Comparison of ENCODE assay signal across 17 mouse cellular contexts in genomic region chr16:91763975-91764374, GRCm38 (mm10). TPM values are rescaled to one million over a fixed set of nuclear protein-coding genes. Genes with fewer than 3 reads are reported as not detected.
DNase-seq lines count a peak whose midpoint lies in the region; ATAC-seq and TF ChIP-seq lines count a peak whose summit lies in the region.
"Had no signal": no experiment of that assay in that cellular context is flagged by ENCODE, and none has a peak within 500 bp of the region (broad histone marks: within the 10 kb centered on the region; RNA-seq: fewer than 3 reads in every experiment).

No protein-coding gene starts in this region.

- no peak for TF ChIP-seq EP300 in liver, postnatal 0 days (IDR thresholded peaks at IDR 0.05; ENCODE audit: low read depth)

- H3K27ac ChIP-seq in forebrain, embryonic 15.5 days (replicated peaks) = 0 out of 2 replicates have a peak overlapping the region, but pooled peaks have one; percentile 8
- H3K27ac ChIP-seq in forebrain, embryonic 14.5 days (ENCODE audit: low read depth, low read length) = no peak overlapping the region
- H3K27ac ChIP-seq in limb, embryonic 10.5 days = peak overlapping the region; percentile 50; the same call in 1 of the 2 replicates
- H3K27ac ChIP-seq in stomach, embryonic 16.5 days (ENCODE audit: low read length) = peak overlapping the region; percentile 6; the same call in 1 of the 2 replicates
- no peak overlapping the region for H3K27ac ChIP-seq in liver, postnatal 0 days (ENCODE audit: low read depth)
- H3K27ac ChIP-seq: embryonic facial prominence, embryonic 13.5 days; hindbrain, embryonic 15.5 days; limb, embryonic 15.5 days had no signal

- no peak for DNase-seq in forebrain, embryonic 14.5 days (ENCODE audit: low spot score)
- peak; percentile 18 to 43 for DNase-seq in lung, adult 18-20 months
- DNase-seq in lung, postnatal 4 days = no peak
- DNase-seq in limb, embryonic 10.5 days (ENCODE audit: low spot score) = no peak
- DNase-seq in right cerebral cortex, postnatal 36 days (ENCODE audit: low spot score in 2 of 2) = no peak
- no peak for DNase-seq in liver, postnatal 0 days
- DNase-seq: cerebellum, adult 11 months; kidney, adult 8-10 months; lung, embryonic 14.5 days had no signal

- H3K4me3 ChIP-seq in forebrain, embryonic 15.5 days = no peak overlapping the region
- H3K4me3 ChIP-seq in forebrain, embryonic 14.5 days (ENCODE audit: low read depth, low read length) = no peak overlapping the region
- no peak overlapping the region for H3K4me3 ChIP-seq in limb, embryonic 10.5 days
- H3K4me3 ChIP-seq in stomach, embryonic 16.5 days (replicated peaks; ENCODE audit: low read length) = no peak overlapping the region
- H3K4me3 ChIP-seq in liver, postnatal 0 days (ENCODE audit: low read depth, low read length) = no peak overlapping the region
- H3K4me3 ChIP-seq: embryonic facial prominence, embryonic 13.5 days; hindbrain, embryonic 15.5 days; limb, embryonic 15.5 days had no signal

- no peak for ATAC-seq in forebrain, embryonic 15.5 days (replicated peaks)
- ATAC-seq in forebrain, embryonic 14.5 days = no peak
- ATAC-seq in stomach, embryonic 16.5 days (ENCODE audit: insufficient read depth, low FRiP score) = no peak
- no peak for ATAC-seq in liver, postnatal 0 days
- ATAC-seq: forebrain, embryonic 16.5 days; midbrain, embryonic 16.5 days had no signal

- H3K9me3 ChIP-seq in forebrain, embryonic 15.5 days = no peaks in the 10 kb centered on the region
- no peaks in the 10 kb centered on the region for H3K9me3 ChIP-seq in forebrain, embryonic 14.5 days (replicated peaks; ENCODE audit: control insufficient read depth, low read length)
- no peaks in the 10 kb centered on the region for H3K9me3 ChIP-seq in limb, embryonic 10.5 days (replicated peaks)
- H3K9me3 ChIP-seq in stomach, embryonic 16.5 days (replicated peaks; ENCODE audit: control insufficient read depth, low read length) = no peaks in the 10 kb centered on the region
- H3K9me3 ChIP-seq in liver, postnatal 0 days (ENCODE audit: low read length) = no peaks in the 10 kb centered on the region
- H3K9me3 ChIP-seq: embryonic facial prominence, embryonic 13.5 days; hindbrain, embryonic 15.5 days; limb, embryonic 15.5 days had no signal

- WGBS in forebrain, embryonic 15.5 days = 64% methylated on average over 6 of the region's 6 CpGs
- WGBS in forebrain, embryonic 14.5 days = 61% methylated on average over 6 of the region's 6 CpGs
- WGBS in limb, embryonic 10.5 days = 68% methylated on average over 6 of the region's 6 CpGs
- 59% methylated on average over 6 of the region's 6 CpGs for WGBS in stomach, embryonic 16.5 days
- 56% methylated on average over 6 of the region's 6 CpGs for WGBS in liver, postnatal 0 days (ENCODE audit: insufficient replicate concordance)

- H3K4me1 ChIP-seq in forebrain, embryonic 15.5 days = peaks cover 62% of the 10 kb centered on the region
- peaks cover 22% of the 10 kb centered on the region for H3K4me1 ChIP-seq in forebrain, embryonic 14.5 days (ENCODE audit: control insufficient read depth, insufficient read depth, low read length)
- H3K4me1 ChIP-seq in limb, embryonic 10.5 days = peaks cover 15% of the 10 kb centered on the region
- H3K4me1 ChIP-seq in stomach, embryonic 16.5 days (ENCODE audit: control insufficient read depth, insufficient read depth, low read length) = peaks cover 30% of the 10 kb centered on the region
- H3K4me1 ChIP-seq in liver, postnatal 0 days (ENCODE audit: insufficient read depth) = peaks cover 11% of the 10 kb centered on the region

- H3K36me3 ChIP-seq in forebrain, embryonic 15.5 days = no peaks in the 10 kb centered on the region
- H3K36me3 ChIP-seq in forebrain, embryonic 14.5 days (ENCODE audit: control insufficient read depth, insufficient read depth, low read length) = no peaks in the 10 kb centered on the region
- H3K36me3 ChIP-seq in limb, embryonic 10.5 days = peaks cover 7% of the 10 kb centered on the region; the same call in 1 of the 2 replicates
- H3K36me3 ChIP-seq in stomach, embryonic 16.5 days (ENCODE audit: control insufficient read depth, insufficient read depth, low read length) = no peaks in the 10 kb centered on the region
- H3K36me3 ChIP-seq in liver, postnatal 0 days (replicated peaks; ENCODE audit: insufficient read depth, low read length) = no peaks in the 10 kb centered on the region
- H3K36me3 ChIP-seq: hindbrain, embryonic 15.5 days; limb, embryonic 15.5 days had no signal

- H3K9ac ChIP-seq in forebrain, embryonic 15.5 days (replicated peaks) = no peak overlapping the region
- no peak overlapping the region for H3K9ac ChIP-seq in forebrain, embryonic 14.5 days (ENCODE audit: low read length)
- no peak overlapping the region for H3K9ac ChIP-seq in stomach, embryonic 16.5 days (ENCODE audit: low read length)
- H3K9ac ChIP-seq in liver, postnatal 0 days (replicated peaks) = no peak overlapping the region
- H3K9ac ChIP-seq: embryonic facial prominence, embryonic 13.5 days; hindbrain, embryonic 15.5 days; limb, embryonic 15.5 days; lung, embryonic 14.5 days had no signal

- H3K4me2 ChIP-seq in forebrain, embryonic 15.5 days (replicated peaks) = no peak overlapping the region
- no peak overlapping the region for H3K4me2 ChIP-seq in forebrain, embryonic 14.5 days (ENCODE audit: low read length)
- no peak overlapping the region for H3K4me2 ChIP-seq in stomach, embryonic 16.5 days (ENCODE audit: low read depth, low read length)
- no peak overlapping the region for H3K4me2 ChIP-seq in liver, postnatal 0 days (ENCODE audit: low read depth, low read length)
- H3K4me2 ChIP-seq: embryonic facial prominence, embryonic 13.5 days; heart, embryonic 11.5 days; hindbrain, embryonic 15.5 days; limb, embryonic 15.5 days; lung, embryonic 14.5 days had no signal

- H3K27me3 ChIP-seq in forebrain, embryonic 15.5 days = no peaks in the 10 kb centered on the region
- no peaks in the 10 kb centered on the region for H3K27me3 ChIP-seq in forebrain, embryonic 14.5 days (replicated peaks; ENCODE audit: control insufficient read depth, insufficient read depth, low read length)
- H3K27me3 ChIP-seq in limb, embryonic 10.5 days (ENCODE audit: low read depth, poor library complexity, severe bottlenecking) = no peaks in the 10 kb centered on the region
- H3K27me3 ChIP-seq in stomach, embryonic 16.5 days (ENCODE audit: control insufficient read depth, insufficient read depth, low read length) = no peaks in the 10 kb centered on the region
- H3K27me3 ChIP-seq in liver, postnatal 0 days (ENCODE audit: insufficient read depth, low read length) = no peaks in the 10 kb centered on the region
- H3K27me3 ChIP-seq: embryonic facial prominence, embryonic 13.5 days; hindbrain, embryonic 15.5 days; limb, embryonic 15.5 days had no signal

- TF ChIP-seq CTCF in liver, postnatal 0 days (IDR thresholded peaks at IDR 0.05; ENCODE audit: low read depth) = no peak

RNA-seq across cellular contexts. Expression of gene Itsn1, which starts 34.9 kb away (rescaled TPM):
- polyA plus RNA-seq in forebrain, embryonic 15.5 days (2015; fragmentation: Nextera tagmentation; extraction: Ambion mirVana) = 82.5 and 86.7 TPM in 2 replicates
- polyA plus RNA-seq in forebrain, embryonic 14.5 days (2014; fragmentation: Nextera tagmentation; extraction: Ambion mirVana) = 54.2 and 63.7 TPM in 2 replicates
- 33.1 and 34.5 TPM in 2 replicates for polyA plus RNA-seq in limb, embryonic 10.5 days (2016; fragmentation: Nextera tagmentation; extraction: Ambion mirVana)
- 16.8 and 18.1 TPM in 2 replicates for polyA plus RNA-seq in stomach, embryonic 16.5 days (2015; fragmentation: Nextera tagmentation; extraction: Ambion mirVana)
- 17.5 and 19.7 TPM in 2 replicates for polyA plus RNA-seq in liver, postnatal 0 days (2015; fragmentation: Nextera tagmentation; extraction: Ambion mirVana)

RNA-seq across cellular contexts. Expression of gene Cryzl1, which starts 35.2 kb away (rescaled TPM):
- polyA plus RNA-seq in forebrain, embryonic 15.5 days (2015; fragmentation: Nextera tagmentation; extraction: Ambion mirVana) = 111 and 118 TPM in 2 replicates
- polyA plus RNA-seq in forebrain, embryonic 14.5 days (2014; fragmentation: Nextera tagmentation; extraction: Ambion mirVana) = 104 and 119 TPM in 2 replicates
- polyA plus RNA-seq in limb, embryonic 10.5 days (2016; fragmentation: Nextera tagmentation; extraction: Ambion mirVana) = 54.5 and 61.3 TPM in 2 replicates
- 62.2 and 69.9 TPM in 2 replicates for polyA plus RNA-seq in stomach, embryonic 16.5 days (2015; fragmentation: Nextera tagmentation; extraction: Ambion mirVana)
- 27.3 and 27.4 TPM in 2 replicates for polyA plus RNA-seq in liver, postnatal 0 days (2015; fragmentation: Nextera tagmentation; extraction: Ambion mirVana)

Comparison
In these comparisons a context has a peak if more than half of its experiments do, and no peak if none do; other contexts are left out.
1. H3K27ac ChIP-seq: peak in forebrain, embryonic 15.5 days (single experiment), limb, embryonic 10.5 days (single experiment) and stomach, embryonic 16.5 days (single experiment); none in forebrain, embryonic 14.5 days (single experiment) and liver, postnatal 0 days (single experiment).
2. DNase-seq: peak in lung, adult 18-20 months (2 of 2); none in forebrain, embryonic 14.5 days (single experiment), lung, postnatal 4 days (0 of 2), limb, embryonic 10.5 days (single experiment), right cerebral cortex, postnatal 36 days (0 of 2) and liver, postnatal 0 days (single experiment).